Mouse (Mus musculus) heart, adult 2 months (tissue): ENCODE measurements around the gene Sipa1l2. TPM values are rescaled to one million over a fixed set of nuclear protein-coding genes. Genes with fewer than 3 reads are reported as not detected.

Experiments
- DNase-seq, 2 experiments: peaks; one replicate each; pipeline ENCODE4 v3.0.0; 2021
- H3K27ac ChIP-seq: fragments of 200-600 bp; 2 replicates; pipeline ENCODE4 v1.8.1; 2022
- H3K27me3 ChIP-seq: fragments of 200-500 bp; 2 replicates; pipeline ENCODE4 v1.6.1; 2012; ENCODE audit warnings: mild to moderate bottlenecking, low read length, inconsistent platforms, mixed read lengths; ENCODE audit not compliant: control insufficient read depth, insufficient read depth
- H3K36me3 ChIP-seq: fragments of 200-500 bp; 2 replicates; pipeline ENCODE4 v1.6.1; 2012; ENCODE audit warnings: low read length, inconsistent platforms; ENCODE audit not compliant: control insufficient read depth, insufficient read depth
- H3K4me1 ChIP-seq: fragments of 200-500 bp; 2 replicates; pipeline ENCODE4 v1.6.1; 2011; ENCODE audit warnings: low read length; ENCODE audit not compliant: control insufficient read depth, insufficient read depth
- H3K4me3 ChIP-seq: fragments of 200-600 bp; 2 replicates; pipeline ENCODE4 v1.8.1; 2022
- H3K79me2 ChIP-seq: fragments of 200-500 bp; replicated peaks from 2 replicates; pipeline ENCODE4 v1.6.1; 2012; ENCODE audit warnings: mild to moderate bottlenecking, inconsistent platforms, low read length, moderate library complexity, mixed read lengths; ENCODE audit not compliant: control insufficient read depth, insufficient read depth
- H3K9ac ChIP-seq: fragments of 200-500 bp; 2 replicates; pipeline ENCODE4 v1.6.1; 2012; ENCODE audit warnings: low read depth, mild to moderate bottlenecking, control low read depth, inconsistent platforms, low read length, mixed read lengths
- CTCF ChIP-seq: fragments of 200-600 bp; IDR thresholded peaks from 2 replicates; pipeline ENCODE4 v1.8.1; 2022; ENCODE audit warnings: antibody characterized with exemption, mild to moderate bottlenecking, moderate library complexity
- EP300 ChIP-seq: fragments of 200-500 bp; IDR thresholded peaks from 2 replicates; pipeline ENCODE4 v1.6.1; 2011; ENCODE audit warnings: low read depth, low read length, control low read depth; ENCODE audit not compliant: insufficient read depth
- POLR2A ChIP-seq: fragments of 200-500 bp; IDR thresholded peaks from 2 replicates; pipeline ENCODE4 v1.6.1; 2011; ENCODE audit warnings: mild to moderate bottlenecking, low read depth, low read length, control low read depth; ENCODE audit not compliant: insufficient read depth
- WGBS: fragments of 180-500 bp; shearing (Covaris S2); methylation state at CpG from one replicate; pipeline ENCODE4 v1.1.7; 2018; 5-methylcytosine and 5-hydroxymethylcytosine counted together
- intact Hi-C: fragments of 180-260 bp; cut with DNase I; formaldehyde crosslinking; loops from one replicate; pipeline ENCODE4 v1.15.1; 2025
- polyA plus RNA-seq: library from polyadenylated mRNA; depleted of rRNA; stranded (reverse); fragments of >200 nt; gene quantifications from 2 replicates; pipeline ENCODE4 v1.2.3, GENCODE M21; 2012
- total RNA-seq, 2 experiments: library from RNA; stranded (reverse); gene quantifications; 2 replicates each; pipeline ENCODE4 v1.2.3; 2021

The Sipa1l2 gene
- total and polyA plus RNA-seq, 3 experiments = 27.0 to 45.4 (median 42.9) TPM

GRCm38 (mm10) chr8:125488747-125489146 lies 80.9 kb downstream of the Sipa1l2 start:
- H3K4me1 ChIP-seq = peaks cover 11% of the 10 kb centered on the region

GRCm38 (mm10) chr8:125485715-125486114 lies 83.9 kb downstream of the Sipa1l2 start:
- H3K9ac ChIP-seq = no peak overlapping the region
- DNase-seq = no peak
- peaks cover 2% of the 10 kb centered on the region; the same call in 1 of the 2 replicates for H3K36me3 ChIP-seq
- no peak overlapping the region for H3K4me3 ChIP-seq
- intact Hi-C loops = no loop called here
- TF ChIP-seq POLR2A (no peak), CTCF (no peak), EP300 (no peak)
- H3K27ac ChIP-seq = no peak overlapping the region
- 91% methylated on average over 3 of the region's 3 CpGs for WGBS
- H3K79me2 ChIP-seq = no peaks in the 10 kb centered on the region
- peaks cover 7% of the 10 kb centered on the region for H3K4me1 ChIP-seq
- H3K27me3 ChIP-seq = no peaks in the 10 kb centered on the region

More at GRCm38 (mm10) chr8:125488747-125489146, 80.9 kb downstream of the Sipa1l2 start:
- peak; percentile 62 to 70 for DNase-seq
- WGBS = 8% methylated on average over 1 of the region's 1 CpGs
- Histone ChIP-seq H3K36me3 (peaks cover 5% of the 10 kb centered on the region; the same call in 1 of the 2 replicates), H3K27ac (peak overlapping the region; percentile 3; the same call in 1 of the 2 replicates), H3K27me3 (no peaks in the 10 kb centered on the region), H3K79me2 (no peaks in the 10 kb centered on the region), H3K9ac (no peak overlapping the region), H3K4me3 (no peak overlapping the region)
- TF ChIP-seq CTCF (no peak), POLR2A (no peak), EP300 (no peak)
- intact Hi-C loops = no loop called here

GRCm38 (mm10) chr8:125484530-125485196 lies 84.9 kb downstream of the Sipa1l2 start:
- no peak overlapping the region for H3K4me3 ChIP-seq
- H3K4me1 ChIP-seq = peaks cover 7% of the 10 kb centered on the region
- no peaks in the 10 kb centered on the region for H3K79me2 ChIP-seq
- TF ChIP-seq EP300 (no peak), CTCF (no peak), POLR2A (no peak)
- no peak for DNase-seq
- no peak overlapping the region for H3K27ac ChIP-seq
- WGBS = 51% methylated on average over 7 of the region's 7 CpGs
- intact Hi-C loops = no loop called here
- no peak overlapping the region for H3K9ac ChIP-seq
- H3K36me3 ChIP-seq = peaks cover 2% of the 10 kb centered on the region; the same call in 1 of the 2 replicates
- no peaks in the 10 kb centered on the region for H3K27me3 ChIP-seq

GRCm38 (mm10) chr8:125482491-125483096 lies 87.0 kb downstream of the Sipa1l2 start:
- intact Hi-C loops = no loop called here
- no peaks in the 10 kb centered on the region for H3K36me3 ChIP-seq
- WGBS = 83% methylated on average over 5 of the region's 5 CpGs

GRCm38 (mm10) chr8:125474876-125475275 lies 94.7 kb downstream of the Sipa1l2 start:
- peaks cover 8% of the 10 kb centered on the region for H3K4me1 ChIP-seq
- TF ChIP-seq POLR2A = no peak
- TF ChIP-seq EP300 = 0 out of 2 replicates have a peak, but pooled peaks have one; percentile 56
- H3K9ac ChIP-seq = no peak overlapping the region
- peak; percentile 67 to 74 for DNase-seq
- peak overlapping the region; percentile 27; the same call in 1 of the 2 replicates for H3K27ac ChIP-seq
- H3K36me3 ChIP-seq = peaks cover 3% of the 10 kb centered on the region; the same call in 1 of the 2 replicates
- 12% methylated on average over 12 of the region's 12 CpGs for WGBS
- no peak overlapping the region for H3K4me3 ChIP-seq
- no peaks in the 10 kb centered on the region for H3K79me2 ChIP-seq
- H3K27me3 ChIP-seq = no peaks in the 10 kb centered on the region
- intact Hi-C loops = loop anchor here (2.0 kb wide), 1 partner anchor 38 kb away; no protein-coding TSS in a partner anchor

More at GRCm38 (mm10) chr8:125482491-125483096, 87.0 kb downstream of the Sipa1l2 start:
- TF ChIP-seq CTCF (no peak), EP300 (no peak), POLR2A (no peak)
- peaks cover 4% of the 10 kb centered on the region; the same call in 1 of the 2 replicates for H3K4me1 ChIP-seq
- H3K27ac ChIP-seq = no peak overlapping the region
- DNase-seq = no peak
- no peak overlapping the region for H3K9ac ChIP-seq
- no peaks in the 10 kb centered on the region for H3K27me3 ChIP-seq
- H3K79me2 ChIP-seq = no peaks in the 10 kb centered on the region
- H3K4me3 ChIP-seq = no peak overlapping the region

GRCm38 (mm10) chr8:125471374-125471773 lies 98.2 kb downstream of the Sipa1l2 start:
- Histone ChIP-seq H3K36me3 (peaks cover 3% of the 10 kb centered on the region; the same call in 1 of the 2 replicates), H3K4me1 (peaks cover 8% of the 10 kb centered on the region), H3K79me2 (no peaks in the 10 kb centered on the region), H3K9ac (no peak overlapping the region), H3K27ac (no peak overlapping the region), H3K27me3 (no peaks in the 10 kb centered on the region), H3K4me3 (no peak overlapping the region)
- no peak for DNase-seq
- intact Hi-C loops = no loop called here
- TF ChIP-seq EP300 (no peak), POLR2A (no peak), CTCF (no peak)
- WGBS = 86% methylated on average over 9 of the region's 9 CpGs
